Mouse (Mus musculus) E14TG2a.4 (cell line): ENCODE measurements around the gene Cilp2.

Source experiments
- CTCF ChIP-seq: conservative IDR thresholded peaks from 2 replicates; pipeline ENCODE4 v1.5.1; 2014; ENCODE audit warnings: low read length
- NANOG ChIP-seq: IDR thresholded peaks from 2 replicates; pipeline ENCODE4 v1.6.1; 2014; ENCODE audit warnings: borderline replicate concordance, low read length, mixed read lengths
- POU5F1 ChIP-seq: IDR thresholded peaks from 2 replicates; pipeline ENCODE4 v1.6.1; 2014; ENCODE audit warnings: low read length, borderline replicate concordance

GRCm38 (mm10) chr8:69874654-69875053, 12.8 kb downstream of the Cilp2 start:
- TF ChIP-seq CTCF: no peak
- TF ChIP-seq NANOG: no peak
- no peak for TF ChIP-seq POU5F1
